Mouse (Mus musculus): ENCODE measurements around the gene Opcml.

GRCm38 (mm10) chr9:28446278-28447064, 655.9 kb downstream of the Opcml start:
- TF ChIP-seq POLR2A (IDR thresholded peaks at IDR 0.05; ENCODE audit: borderline replicate concordance, insufficient read depth, low read length) (no peak), CTCF (IDR thresholded peaks at IDR 0.05; ENCODE audit: borderline replicate concordance, insufficient read depth, low read depth, low read length) (no peak)

All from cerebellum, adult 2 months (tissue).